In genomic region chr4:133969114-133969770, GRCm38 (mm10) we compare ENCODE assay signal across 8 mouse cellular contexts. TPM values are rescaled to one million over a fixed set of nuclear protein-coding genes. Genes with fewer than 3 reads are reported as not detected.
A peak's percentile ranks its signal among the peaks of the same experiment; 100 is the strongest.
DNase-seq lines count a peak whose midpoint lies in the region; ATAC-seq and TF ChIP-seq lines count a peak whose summit lies in the region.

No protein-coding gene starts in this region.

- DNase-seq in kidney, adult 11 months = no peak
- DNase-seq in cerebellum, adult 9-10 months = peak; percentile 48
- peak; percentile 56 for DNase-seq in hindbrain, embryonic 14.5 days (ENCODE audit: low spot score)
- DNase-seq in midbrain, postnatal 0 days (ENCODE audit: low spot score) = peak; percentile 48
- no peak for DNase-seq in gastrocnemius, postnatal 14 days
- no peak for DNase-seq in lung, postnatal 0 days (ENCODE audit: low spot score)
- DNase-seq in heart, postnatal 14 days = no peak

- H3K27me3 ChIP-seq in kidney, embryonic 15.5 days = no peaks in the 10 kb centered on the region
- H3K27me3 ChIP-seq in hindbrain, embryonic 14.5 days (ENCODE audit: control insufficient read depth, insufficient read depth, low read length) = no peaks in the 10 kb centered on the region
- no peaks in the 10 kb centered on the region for H3K27me3 ChIP-seq in midbrain, postnatal 0 days (ENCODE audit: insufficient read depth, low read length)
- no peaks in the 10 kb centered on the region for H3K27me3 ChIP-seq in lung, postnatal 0 days (replicated peaks; ENCODE audit: insufficient read depth, low read length)

- H3K9me3 ChIP-seq in kidney, embryonic 15.5 days (replicated peaks) = no peaks in the 10 kb centered on the region
- no peaks in the 10 kb centered on the region for H3K9me3 ChIP-seq in hindbrain, embryonic 14.5 days (ENCODE audit: control insufficient read depth, low read length)
- H3K9me3 ChIP-seq in midbrain, postnatal 0 days (ENCODE audit: low read length) = no peaks in the 10 kb centered on the region
- H3K9me3 ChIP-seq in lung, postnatal 0 days (ENCODE audit: low read length) = no peaks in the 10 kb centered on the region

- TF ChIP-seq CTCF in midbrain, postnatal 0 days (IDR thresholded peaks at IDR 0.05) = no peak
- TF ChIP-seq CTCF in lung, postnatal 0 days (IDR thresholded peaks at IDR 0.05) = no peak

- intact Hi-C loops in gastrocnemius, postnatal 14 days (cut with DNase I; ENCODE audit: low total_unique reads) = no loop called here
- intact Hi-C loops in heart, postnatal 14 days (cut with DNase I) = no loop called here

- peak overlapping the region; percentile 100 for H3K27ac ChIP-seq in kidney, embryonic 15.5 days
- peak overlapping the region; percentile 97 for H3K27ac ChIP-seq in hindbrain, embryonic 14.5 days
- peak overlapping the region; percentile 99 for H3K27ac ChIP-seq in midbrain, postnatal 0 days (ENCODE audit: low read depth, low read length)
- H3K27ac ChIP-seq in lung, postnatal 0 days (ENCODE audit: low read length) = no peak overlapping the region

- H3K4me2 ChIP-seq in kidney, embryonic 15.5 days = peak overlapping the region; percentile 96
- H3K4me2 ChIP-seq in hindbrain, embryonic 14.5 days (replicated peaks) = peak overlapping the region; percentile 94
- H3K4me2 ChIP-seq in midbrain, postnatal 0 days (ENCODE audit: low read depth, low read length, poor library complexity, severe bottlenecking) = peak overlapping the region; percentile 80; the same call in 1 of the 2 replicates
- H3K4me2 ChIP-seq in lung, postnatal 0 days (replicated peaks; ENCODE audit: low read depth, low read length) = no peak overlapping the region

- 45% methylated on average over 8 of the region's 8 CpGs for WGBS in kidney, embryonic 15.5 days
- 41% methylated on average over 8 of the region's 8 CpGs for WGBS in hindbrain, embryonic 14.5 days
- WGBS in midbrain, postnatal 0 days = 44% methylated on average over 8 of the region's 8 CpGs
- WGBS in lung, postnatal 0 days = 71% methylated on average over 8 of the region's 8 CpGs

- peaks cover 36% of the 10 kb centered on the region for H3K4me1 ChIP-seq in kidney, embryonic 15.5 days
- peaks cover 38% of the 10 kb centered on the region for H3K4me1 ChIP-seq in hindbrain, embryonic 14.5 days (replicated peaks; ENCODE audit: control insufficient read depth, insufficient read depth, low read length)
- 0 out of 2 replicates have a peak, but pooled peaks cover 10% of the 10 kb centered on the region for H3K4me1 ChIP-seq in midbrain, postnatal 0 days (ENCODE audit: insufficient read depth, low read length)
- peaks cover 13% of the 10 kb centered on the region; the same call in 1 of the 2 replicates for H3K4me1 ChIP-seq in lung, postnatal 0 days (ENCODE audit: insufficient read depth, low read depth, low read length)

- ATAC-seq in kidney, embryonic 15.5 days (replicated peaks; ENCODE audit: low FRiP score) = no peak
- no peak for ATAC-seq in hindbrain, embryonic 14.5 days (ENCODE audit: low FRiP score)
- no peak for ATAC-seq in midbrain, postnatal 0 days (ENCODE audit: low FRiP score)
- ATAC-seq in lung, postnatal 0 days = no peak

- TF ChIP-seq EP300 in lung, postnatal 0 days (IDR thresholded peaks at IDR 0.05) = no peak

- peak overlapping the region; percentile 81; the same call in 1 of the 2 replicates for H3K4me3 ChIP-seq in kidney, embryonic 15.5 days (replicated peaks)
- H3K4me3 ChIP-seq in hindbrain, embryonic 14.5 days (replicated peaks; ENCODE audit: low read length) = peak overlapping the region; percentile 58
- H3K4me3 ChIP-seq in midbrain, postnatal 0 days (ENCODE audit: low read depth, low read length) = no peak overlapping the region
- no peak overlapping the region for H3K4me3 ChIP-seq in lung, postnatal 0 days (ENCODE audit: low read depth, low read length)

- peaks cover 55% of the 10 kb centered on the region for H3K36me3 ChIP-seq in kidney, embryonic 15.5 days
- peaks cover 25% of the 10 kb centered on the region for H3K36me3 ChIP-seq in hindbrain, embryonic 14.5 days (replicated peaks; ENCODE audit: control insufficient read depth, insufficient read depth)
- peaks cover 3% of the 10 kb centered on the region; the same call in 1 of the 2 replicates for H3K36me3 ChIP-seq in midbrain, postnatal 0 days (ENCODE audit: insufficient read depth, low read length)
- H3K36me3 ChIP-seq in lung, postnatal 0 days (ENCODE audit: insufficient read depth, low read length) = no peaks in the 10 kb centered on the region

- H3K9ac ChIP-seq in kidney, embryonic 15.5 days = peak overlapping the region; percentile 96; the same call in 1 of the 2 replicates
- H3K9ac ChIP-seq in hindbrain, embryonic 14.5 days = peak overlapping the region; percentile 90; the same call in 1 of the 2 replicates
- 0 out of 2 replicates have a peak overlapping the region, but pooled peaks have one; percentile 42 for H3K9ac ChIP-seq in midbrain, postnatal 0 days (replicated peaks; ENCODE audit: low read length, poor library complexity, severe bottlenecking)
- no peak overlapping the region for H3K9ac ChIP-seq in lung, postnatal 0 days (replicated peaks; ENCODE audit: low read depth)

RNA-seq across cellular contexts. Expression of gene Hmgn2, which starts 0.8 kb away (rescaled TPM):
- 2,667 and 2,783 TPM in 2 replicates for polyA plus RNA-seq in kidney, embryonic 15.5 days (2015; fragmentation: Nextera tagmentation; extraction: Ambion mirVana)
- polyA plus RNA-seq in hindbrain, embryonic 14.5 days (2014; fragmentation: Nextera tagmentation; extraction: Ambion mirVana) = 1,104 and 1,147 TPM in 2 replicates
- total RNA-seq in midbrain, postnatal 0 days (2014; rRNA removed) = 231 and 262 TPM in 2 replicates
- polyA plus RNA-seq in midbrain, postnatal 0 days (2015; fragmentation: Nextera tagmentation; extraction: Ambion mirVana) = 858 and 919 TPM in 2 replicates
- total RNA-seq in gastrocnemius, postnatal 14 days (2021) = 100 to 1,000 TPM; 110 to 135 TPM
- 456 and 496 TPM in 2 replicates for polyA plus RNA-seq in lung, postnatal 0 days (2015; fragmentation: Nextera tagmentation; extraction: Ambion mirVana)
- 100 to 1,000 TPM; 129 to 151 TPM for total RNA-seq in heart, postnatal 14 days (2021)

RNA-seq across cellular contexts. Expression of gene Dhdds, which starts 31.5 kb away (rescaled TPM):
- polyA plus RNA-seq in kidney, embryonic 15.5 days (2015; fragmentation: Nextera tagmentation; extraction: Ambion mirVana) = 47.4 and 48.4 TPM in 2 replicates
- polyA plus RNA-seq in hindbrain, embryonic 14.5 days (2014; fragmentation: Nextera tagmentation; extraction: Ambion mirVana) = 49.3 and 49.6 TPM in 2 replicates
- total RNA-seq in midbrain, postnatal 0 days (2014; rRNA removed) = 45.6 and 46.2 TPM in 2 replicates
- 38.3 and 42.6 TPM in 2 replicates for polyA plus RNA-seq in midbrain, postnatal 0 days (2015; fragmentation: Nextera tagmentation; extraction: Ambion mirVana)
- total RNA-seq in gastrocnemius, postnatal 14 days (2021) = 10 to 100 TPM; 11.3 to 13.0 TPM
- 23.8 and 25.1 TPM in 2 replicates for polyA plus RNA-seq in lung, postnatal 0 days (2015; fragmentation: Nextera tagmentation; extraction: Ambion mirVana)
- total RNA-seq in heart, postnatal 14 days (2021) = 10 to 100 TPM; 25.5 to 27.5 TPM

RNA-seq across cellular contexts. Expression of gene Lin28a, which starts 49.4 kb away (rescaled TPM):
- 0.17 and 0.18 TPM in 2 replicates for polyA plus RNA-seq in kidney, embryonic 15.5 days (2015; fragmentation: Nextera tagmentation; extraction: Ambion mirVana)
- polyA plus RNA-seq in hindbrain, embryonic 14.5 days (2014; fragmentation: Nextera tagmentation; extraction: Ambion mirVana) = 0.13 and 0.27 TPM in 2 replicates
- total RNA-seq in midbrain, postnatal 0 days (2014; rRNA removed) = 0.05 and 0.57 TPM in 2 replicates
- polyA plus RNA-seq in midbrain, postnatal 0 days (2015; fragmentation: Nextera tagmentation; extraction: Ambion mirVana) = 0.04 and 0.13 TPM in 2 replicates
- total RNA-seq in gastrocnemius, postnatal 14 days (2021) = 1 to 10 TPM; 1.9 to 3.0 TPM
- polyA plus RNA-seq in lung, postnatal 0 days (2015; fragmentation: Nextera tagmentation; extraction: Ambion mirVana) = 0.19 TPM in 1 of 2 replicates, not detected in the other
- total RNA-seq in heart, postnatal 14 days (2021) = not detected

Comparison
In these comparisons a context has a peak if more than half of its experiments do, and no peak if none do; other contexts are left out.
1. H3K4me3 ChIP-seq: peak in kidney, embryonic 15.5 days (single experiment) and hindbrain, embryonic 14.5 days (single experiment); none in midbrain, postnatal 0 days (single experiment) and lung, postnatal 0 days (single experiment).
2. DNase-seq: peak in cerebellum, adult 9-10 months (single experiment), hindbrain, embryonic 14.5 days (single experiment) and midbrain, postnatal 0 days (single experiment); none in kidney, adult 11 months (single experiment), gastrocnemius, postnatal 14 days (single experiment), lung, postnatal 0 days (single experiment) and heart, postnatal 14 days (0 of 2).